Comparison of ENCODE assay signal across 9 mouse cellular contexts in genomic region chr10:42941278-42941677, GRCm38 (mm10).
DNase-seq lines count a peak whose midpoint lies in the region; ATAC-seq and TF ChIP-seq lines count a peak whose summit lies in the region.
"Had no signal": no experiment of that assay in that cellular context is flagged by ENCODE, and none has a peak within 500 bp of the region (broad histone marks: within the 10 kb centered on the region; RNA-seq: fewer than 3 reads in every experiment).

No protein-coding gene starts in this region.

- peaks cover 19% of the 10 kb centered on the region for H3K4me1 ChIP-seq in forebrain, embryonic 10.5 days
- peaks cover 10% of the 10 kb centered on the region for H3K4me1 ChIP-seq in forebrain, embryonic 12.5 days
- H3K4me1 ChIP-seq in embryonic facial prominence, embryonic 14.5 days (ENCODE audit: control insufficient read depth, insufficient read depth, low read length), result 0 out of 2 replicates have a peak, but pooled peaks cover 5% of the 10 kb centered on the region
- H3K4me1 ChIP-seq in hindbrain, postnatal 0 days (ENCODE audit: insufficient read depth, low read length), result no peaks in the 10 kb centered on the region
- H3K4me1 ChIP-seq in midbrain, embryonic 16.5 days (ENCODE audit: control insufficient read depth, insufficient read depth, low read length), result peaks cover 7% of the 10 kb centered on the region; the same call in 1 of the 2 replicates

- H3K27me3 ChIP-seq in forebrain, embryonic 10.5 days (ENCODE audit: poor library complexity, severe bottlenecking), result peaks cover 15% of the 10 kb centered on the region; the same call in 1 of the 2 replicates
- no peaks in the 10 kb centered on the region for H3K27me3 ChIP-seq in forebrain, embryonic 12.5 days
- H3K27me3 ChIP-seq in embryonic facial prominence, embryonic 14.5 days (replicated peaks; ENCODE audit: control insufficient read depth, insufficient read depth, low read length), result no peaks in the 10 kb centered on the region
- no peaks in the 10 kb centered on the region for H3K27me3 ChIP-seq in hindbrain, postnatal 0 days (ENCODE audit: insufficient read depth, low read length)
- no peaks in the 10 kb centered on the region for H3K27me3 ChIP-seq in midbrain, embryonic 16.5 days (ENCODE audit: control insufficient read depth, insufficient read depth, low read depth, low read length)

- H3K9ac ChIP-seq in forebrain, embryonic 12.5 days, result no peak overlapping the region
- H3K9ac ChIP-seq in embryonic facial prominence, embryonic 14.5 days (ENCODE audit: low read depth, low read length), result no peak overlapping the region
- no peak overlapping the region for H3K9ac ChIP-seq in hindbrain, postnatal 0 days (replicated peaks; ENCODE audit: low read length)
- no peak overlapping the region for H3K9ac ChIP-seq in midbrain, embryonic 16.5 days (ENCODE audit: low read depth, low read length)

- intact Hi-C loops in left cerebral cortex, postnatal 14 days (cut with DNase I), result no loop called here

- no peak for TF ChIP-seq CTCF in hindbrain, postnatal 0 days (IDR thresholded peaks at IDR 0.05; ENCODE audit: low read depth)

- no peak overlapping the region for H3K4me2 ChIP-seq in forebrain, embryonic 12.5 days
- H3K4me2 ChIP-seq in embryonic facial prominence, embryonic 14.5 days (ENCODE audit: low read depth, low read length), result peak overlapping the region; percentile 26
- peak overlapping the region; percentile 38 for H3K4me2 ChIP-seq in hindbrain, postnatal 0 days (ENCODE audit: low read depth, low read length)
- peak overlapping the region; percentile 48; the same call in 1 of the 2 replicates for H3K4me2 ChIP-seq in midbrain, embryonic 16.5 days (ENCODE audit: low read length)

- DNase-seq in forebrain, embryonic 10.5 days (ENCODE audit: extremely low spot score, low spot score), result no peak
- no peak for DNase-seq in embryonic facial prominence, embryonic 14.5 days (ENCODE audit: low spot score)
- no peak for DNase-seq in hindbrain, postnatal 0 days (ENCODE audit: low spot score)
- no peak for DNase-seq in layer of hippocampus, postnatal 36 days
- DNase-seq in cerebellum, adult 9-11 months, result no peak
- DNase-seq in left cerebral cortex, postnatal 14 days (ENCODE audit: low spot score in 2 of 2), result no peak

- 82% methylated on average over 4 of the region's 4 CpGs for WGBS in forebrain, embryonic 10.5 days
- WGBS in forebrain, embryonic 12.5 days, result 69% methylated on average over 4 of the region's 4 CpGs
- 65% methylated on average over 4 of the region's 4 CpGs for WGBS in embryonic facial prominence, embryonic 14.5 days
- WGBS in hindbrain, postnatal 0 days, result 42% methylated on average over 4 of the region's 4 CpGs
- 62% methylated on average over 4 of the region's 4 CpGs for WGBS in midbrain, embryonic 16.5 days

- peak overlapping the region; percentile 73 for H3K27ac ChIP-seq in forebrain, embryonic 10.5 days
- H3K27ac ChIP-seq in forebrain, embryonic 12.5 days, result no peak overlapping the region
- peak overlapping the region; percentile 66 for H3K27ac ChIP-seq in embryonic facial prominence, embryonic 14.5 days (replicated peaks; ENCODE audit: low read depth, low read length)
- H3K27ac ChIP-seq in hindbrain, postnatal 0 days, result peak overlapping the region; percentile 61; the same call in 1 of the 2 replicates
- H3K27ac ChIP-seq in midbrain, embryonic 16.5 days (ENCODE audit: low read length), result peak overlapping the region; percentile 75

- no peak for ATAC-seq in forebrain, embryonic 12.5 days (ENCODE audit: low FRiP score)
- ATAC-seq in embryonic facial prominence, embryonic 14.5 days (ENCODE audit: low read depth), result no peak
- ATAC-seq in hindbrain, postnatal 0 days, result no peak
- ATAC-seq in midbrain, embryonic 16.5 days, result 0 out of 2 replicates have a peak, but pooled peaks have one; percentile 26

- H3K36me3 ChIP-seq in forebrain, embryonic 10.5 days (replicated peaks), result no peaks in the 10 kb centered on the region
- H3K36me3 ChIP-seq in forebrain, embryonic 12.5 days (replicated peaks), result no peaks in the 10 kb centered on the region
- no peaks in the 10 kb centered on the region for H3K36me3 ChIP-seq in embryonic facial prominence, embryonic 14.5 days (ENCODE audit: control insufficient read depth, insufficient read depth, low read length)
- no peaks in the 10 kb centered on the region for H3K36me3 ChIP-seq in hindbrain, postnatal 0 days (ENCODE audit: insufficient read depth, low read length)
- H3K36me3 ChIP-seq in midbrain, embryonic 16.5 days (ENCODE audit: control insufficient read depth, insufficient read depth, low read length), result no peaks in the 10 kb centered on the region
- H3K36me3 ChIP-seq: G1E had no signal

- H3K4me3 ChIP-seq in forebrain, embryonic 10.5 days, result no peak overlapping the region
- no peak overlapping the region for H3K4me3 ChIP-seq in forebrain, embryonic 12.5 days (replicated peaks)
- H3K4me3 ChIP-seq in embryonic facial prominence, embryonic 14.5 days (ENCODE audit: low read depth, low read length), result no peak overlapping the region
- no peak overlapping the region for H3K4me3 ChIP-seq in hindbrain, postnatal 0 days (ENCODE audit: low read length)
- no peak overlapping the region for H3K4me3 ChIP-seq in midbrain, embryonic 16.5 days (ENCODE audit: low read depth, low read length)

- no peaks in the 10 kb centered on the region for H3K9me3 ChIP-seq in forebrain, embryonic 10.5 days
- H3K9me3 ChIP-seq in forebrain, embryonic 12.5 days, result no peaks in the 10 kb centered on the region
- H3K9me3 ChIP-seq in embryonic facial prominence, embryonic 14.5 days (ENCODE audit: control insufficient read depth, low read length), result no peaks in the 10 kb centered on the region
- H3K9me3 ChIP-seq in hindbrain, postnatal 0 days (ENCODE audit: low read length), result no peaks in the 10 kb centered on the region
- no peaks in the 10 kb centered on the region for H3K9me3 ChIP-seq in midbrain, embryonic 16.5 days (replicated peaks; ENCODE audit: control insufficient read depth, low read length, poor library complexity, severe bottlenecking)
- H3K9me3 ChIP-seq: G1E had no signal
